Comparison of ENCODE assay signal across 9 mouse cellular contexts in the genomic region with DNA sequence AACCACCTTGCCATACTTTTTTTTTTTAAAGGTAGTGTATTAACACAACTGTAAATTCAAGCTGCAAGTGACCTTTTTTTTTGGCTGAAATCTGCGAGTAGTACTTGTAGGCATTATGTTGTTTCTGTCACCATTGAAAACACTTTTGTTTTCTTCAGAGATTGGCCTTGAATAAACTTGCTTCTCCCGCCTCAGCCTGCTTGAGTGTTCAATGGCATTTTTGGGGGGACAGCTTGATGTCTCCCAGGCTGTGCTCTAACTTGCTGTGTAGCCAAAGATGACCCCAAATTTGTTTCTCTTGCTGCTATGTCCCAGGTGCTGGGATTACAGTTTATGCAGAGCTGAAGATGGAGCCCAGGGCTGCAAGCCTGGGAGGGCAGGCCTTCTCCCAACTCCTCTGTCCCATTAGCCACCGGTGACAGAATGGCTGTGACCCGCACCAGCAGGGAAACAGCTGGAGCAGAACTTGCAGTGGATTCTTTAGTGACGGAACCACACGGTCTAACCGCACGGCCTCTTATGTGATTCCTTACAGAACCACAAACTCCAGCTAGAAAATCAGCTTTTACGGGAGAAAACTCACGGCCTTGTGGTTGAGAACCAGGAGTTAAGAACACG. TPM values are rescaled to one million over a fixed set of nuclear protein-coding genes. Genes with fewer than 3 reads are reported as not detected.
DNase-seq lines count a peak whose midpoint lies in the region; ATAC-seq lines count a peak whose summit lies in the region.
"Had no signal": no experiment of that assay in that cellular context is flagged by ENCODE, and none has a peak within 500 bp of the region (broad histone marks: within the 10 kb centered on the region; RNA-seq: fewer than 3 reads in every experiment).

No protein-coding gene starts in this region.

- no peak for ATAC-seq in lung, embryonic 15.5 days (ENCODE audit: borderline replicate concordance, extremely low read depth, low FRiP score, low TSS enrichment)
- ATAC-seq in forebrain, embryonic 15.5 days (replicated peaks) = no peak
- ATAC-seq in limb, embryonic 11.5 days (ENCODE audit: insufficient number of reproducible peaks, low FRiP score, low TSS enrichment, low read depth) = no peak
- no peak for ATAC-seq in neural tube, embryonic 15.5 days (ENCODE audit: low FRiP score)

- 84% methylated on average over 11 of the region's 11 CpGs for WGBS in lung, embryonic 15.5 days
- 90% methylated on average over 11 of the region's 11 CpGs for WGBS in forebrain, embryonic 15.5 days
- 93% methylated on average over 11 of the region's 11 CpGs for WGBS in limb, embryonic 11.5 days
- 90% methylated on average over 11 of the region's 11 CpGs for WGBS in neural tube, embryonic 15.5 days

- DNase-seq in lung, postnatal 10 days = no peak
- no peak for DNase-seq in limb, embryonic 11.5 days (ENCODE audit: low spot score)
- no peak for DNase-seq in testis, postnatal 14 days (ENCODE audit: low spot score)
- DNase-seq in embryo, embryonic 10 days (ENCODE audit: low spot score) = no peak
- DNase-seq in left cerebral cortex, postnatal 25 days (ENCODE audit: low spot score in 2 of 2) = no peak
- DNase-seq: left cerebral cortex, postnatal 4 days had no signal

- H3K4me3 ChIP-seq in lung, embryonic 15.5 days = peak overlapping the region; percentile 88; the same call in 1 of the 2 replicates
- 0 out of 2 replicates have a peak overlapping the region, but pooled peaks have one; percentile 84 for H3K4me3 ChIP-seq in forebrain, embryonic 15.5 days
- no peak overlapping the region for H3K4me3 ChIP-seq in limb, embryonic 11.5 days (ENCODE audit: low read depth, low read length)
- peak overlapping the region; percentile 81; the same call in 1 of the 2 replicates for H3K4me3 ChIP-seq in neural tube, embryonic 15.5 days (replicated peaks)

- intact Hi-C loops in left cerebral cortex, postnatal 25 days (cut with DNase I) = no loop called here

- no peaks in the 10 kb centered on the region for H3K27me3 ChIP-seq in lung, embryonic 15.5 days
- H3K27me3 ChIP-seq in forebrain, embryonic 15.5 days = no peaks in the 10 kb centered on the region
- H3K27me3 ChIP-seq in limb, embryonic 11.5 days (ENCODE audit: control insufficient read depth, insufficient read depth, low read length) = no peaks in the 10 kb centered on the region
- no peaks in the 10 kb centered on the region for H3K27me3 ChIP-seq in neural tube, embryonic 15.5 days (replicated peaks)

- H3K9ac ChIP-seq in lung, embryonic 15.5 days = no peak overlapping the region
- H3K9ac ChIP-seq in forebrain, embryonic 15.5 days (replicated peaks) = no peak overlapping the region
- H3K9ac ChIP-seq in limb, embryonic 11.5 days (ENCODE audit: low read length) = no peak overlapping the region
- H3K9ac ChIP-seq in neural tube, embryonic 15.5 days (replicated peaks) = no peak overlapping the region

- H3K36me3 ChIP-seq in lung, embryonic 15.5 days = peaks cover 51% of the 10 kb centered on the region
- H3K36me3 ChIP-seq in forebrain, embryonic 15.5 days = peaks cover 49% of the 10 kb centered on the region
- H3K36me3 ChIP-seq in limb, embryonic 11.5 days (ENCODE audit: control insufficient read depth, insufficient read depth, low read length) = peaks cover 20% of the 10 kb centered on the region
- H3K36me3 ChIP-seq in neural tube, embryonic 15.5 days = peaks cover 44% of the 10 kb centered on the region

- H3K4me1 ChIP-seq in lung, embryonic 15.5 days = peaks cover 21% of the 10 kb centered on the region
- peaks cover 27% of the 10 kb centered on the region for H3K4me1 ChIP-seq in forebrain, embryonic 15.5 days
- peaks cover 10% of the 10 kb centered on the region for H3K4me1 ChIP-seq in limb, embryonic 11.5 days (ENCODE audit: control insufficient read depth, insufficient read depth, low read length)
- H3K4me1 ChIP-seq in neural tube, embryonic 15.5 days = peaks cover 34% of the 10 kb centered on the region

- no peak overlapping the region for H3K27ac ChIP-seq in lung, embryonic 15.5 days
- no peak overlapping the region for H3K27ac ChIP-seq in forebrain, embryonic 15.5 days (replicated peaks)
- H3K27ac ChIP-seq in limb, embryonic 11.5 days (replicated peaks; ENCODE audit: low read depth, low read length) = no peak overlapping the region
- H3K27ac ChIP-seq in neural tube, embryonic 15.5 days (replicated peaks) = no peak overlapping the region

- no peaks in the 10 kb centered on the region for H3K9me3 ChIP-seq in lung, embryonic 15.5 days
- no peaks in the 10 kb centered on the region for H3K9me3 ChIP-seq in forebrain, embryonic 15.5 days
- H3K9me3 ChIP-seq in limb, embryonic 11.5 days (ENCODE audit: control insufficient read depth, low read length) = no peaks in the 10 kb centered on the region
- no peaks in the 10 kb centered on the region for H3K9me3 ChIP-seq in neural tube, embryonic 15.5 days (replicated peaks)

- peak overlapping the region; percentile 76 for H3K4me2 ChIP-seq in lung, embryonic 15.5 days
- peak overlapping the region; percentile 58; the same call in 1 of the 2 replicates for H3K4me2 ChIP-seq in forebrain, embryonic 15.5 days (replicated peaks)
- H3K4me2 ChIP-seq in limb, embryonic 11.5 days (ENCODE audit: low read depth, severe bottlenecking) = peak overlapping the region; percentile 75; the same call in 1 of the 2 replicates
- peak overlapping the region; percentile 72 for H3K4me2 ChIP-seq in neural tube, embryonic 15.5 days

RNA-seq across cellular contexts. Expression of a gene that starts 2.4 kb away (rescaled TPM):
- polyA plus RNA-seq in lung, embryonic 15.5 days (2015; fragmentation: Nextera tagmentation; extraction: Ambion mirVana) = 211 and 229 TPM in 2 replicates
- polyA plus RNA-seq in forebrain, embryonic 15.5 days (2015; fragmentation: Nextera tagmentation; extraction: Ambion mirVana) = 128 and 135 TPM in 2 replicates
- 151 and 153 TPM in 2 replicates for polyA plus RNA-seq in limb, embryonic 11.5 days (2014; fragmentation: Nextera tagmentation; extraction: Ambion mirVana)
- 154 and 184 TPM in 2 replicates for polyA plus RNA-seq in neural tube, embryonic 15.5 days (2015; fragmentation: Nextera tagmentation; extraction: Ambion mirVana)
- total RNA-seq in left cerebral cortex, postnatal 25 days (2021) = 100 to 1,000 TPM; 112 to 119 TPM

RNA-seq across cellular contexts. Expression of a gene that starts 19.1 kb away (rescaled TPM):
- 20.8 and 22.3 TPM in 2 replicates for polyA plus RNA-seq in lung, embryonic 15.5 days (2015; fragmentation: Nextera tagmentation; extraction: Ambion mirVana)
- 15.4 and 15.8 TPM in 2 replicates for polyA plus RNA-seq in forebrain, embryonic 15.5 days (2015; fragmentation: Nextera tagmentation; extraction: Ambion mirVana)
- polyA plus RNA-seq in limb, embryonic 11.5 days (2014; fragmentation: Nextera tagmentation; extraction: Ambion mirVana) = 33.5 and 35.9 TPM in 2 replicates
- polyA plus RNA-seq in neural tube, embryonic 15.5 days (2015; fragmentation: Nextera tagmentation; extraction: Ambion mirVana) = 11.2 and 13.0 TPM in 2 replicates
- 10 to 100 TPM; 13.8 to 15.4 TPM for total RNA-seq in left cerebral cortex, postnatal 25 days (2021)

RNA-seq across cellular contexts. Expression of a gene that starts 46.6 kb away (rescaled TPM):
- polyA plus RNA-seq in lung, embryonic 15.5 days (2015; fragmentation: Nextera tagmentation; extraction: Ambion mirVana) = 0.09 TPM in 1 of 2 replicates, not detected in the other
- polyA plus RNA-seq in forebrain, embryonic 15.5 days (2015; fragmentation: Nextera tagmentation; extraction: Ambion mirVana) = not detected in 2 replicates
- not detected in 2 replicates for polyA plus RNA-seq in limb, embryonic 11.5 days (2014; fragmentation: Nextera tagmentation; extraction: Ambion mirVana)
- not detected in 2 replicates for polyA plus RNA-seq in neural tube, embryonic 15.5 days (2015; fragmentation: Nextera tagmentation; extraction: Ambion mirVana)
- not detected for total RNA-seq in left cerebral cortex, postnatal 25 days (2021)
- total RNA-seq: left cerebral cortex, postnatal 4 days had no signal
